Mouse (Mus musculus): ENCODE results near the gene Mbtps2.

The Mbtps2 gene

DNA sequence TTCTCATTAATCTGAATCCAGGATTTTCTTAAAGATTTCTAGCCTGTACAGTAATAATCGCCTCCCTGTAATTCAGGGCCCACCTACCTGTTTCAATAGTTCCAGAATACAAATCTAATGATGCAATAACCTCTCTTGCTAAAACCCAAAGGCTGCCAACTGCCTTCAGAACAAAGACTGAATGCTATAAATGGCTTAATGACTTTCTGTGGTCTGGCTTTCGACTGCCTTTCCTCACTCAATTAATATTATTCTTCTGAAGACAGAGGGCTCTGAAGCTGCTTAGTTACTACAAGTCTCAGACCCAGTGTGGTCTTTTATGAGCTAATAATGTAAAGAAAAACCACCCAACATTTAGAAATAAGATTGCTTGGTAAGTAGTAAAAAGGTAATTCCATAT is 96.6 kb downstream of the Mbtps2 start:
- no peak for DNase-seq (ENCODE audit: low spot score in 2 of 2)

DNA sequence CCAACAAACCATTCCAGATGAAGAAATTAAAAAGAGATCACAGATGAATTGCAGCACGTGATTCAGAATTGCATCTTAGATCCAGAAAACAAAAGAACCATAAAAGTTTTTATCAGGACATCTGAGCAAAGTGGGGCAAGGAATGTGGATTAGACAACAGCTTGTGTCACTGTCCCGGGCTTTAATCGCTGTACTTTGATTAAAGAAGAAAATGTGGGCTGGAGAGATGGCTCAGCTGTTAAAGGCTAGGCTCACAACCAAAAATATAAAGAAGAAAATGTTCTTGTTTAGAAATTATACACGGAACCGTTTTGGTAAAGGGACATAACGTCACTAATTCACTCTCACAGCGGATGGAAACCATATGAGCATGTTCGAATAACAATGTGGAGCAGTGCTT is 98.5 kb downstream of the Mbtps2 start:
- DNase-seq (ENCODE audit: low spot score in 2 of 2), result no peak

DNA sequence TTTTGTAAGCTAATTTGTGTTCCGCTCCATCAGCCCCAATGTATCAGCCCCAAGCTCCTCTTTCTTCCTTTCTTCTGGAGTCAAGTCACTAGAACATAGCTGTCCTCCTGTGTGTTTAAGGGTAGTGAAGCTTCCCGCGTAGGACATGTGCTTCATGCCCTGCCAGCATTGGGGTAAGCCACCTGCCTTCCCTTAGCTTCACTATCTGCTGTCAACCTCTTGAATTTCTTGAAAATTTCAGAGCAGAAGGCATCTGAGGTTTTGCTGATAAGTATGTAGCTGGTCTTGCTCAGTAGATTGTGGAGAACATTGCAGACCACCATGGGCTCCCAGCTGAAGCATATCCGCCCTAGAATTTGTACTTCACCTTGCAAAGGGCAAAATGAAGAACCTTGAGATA is 105.4 kb downstream of the Mbtps2 start:
- DNase-seq (ENCODE audit: low spot score in 2 of 2), result no peak

DNA sequence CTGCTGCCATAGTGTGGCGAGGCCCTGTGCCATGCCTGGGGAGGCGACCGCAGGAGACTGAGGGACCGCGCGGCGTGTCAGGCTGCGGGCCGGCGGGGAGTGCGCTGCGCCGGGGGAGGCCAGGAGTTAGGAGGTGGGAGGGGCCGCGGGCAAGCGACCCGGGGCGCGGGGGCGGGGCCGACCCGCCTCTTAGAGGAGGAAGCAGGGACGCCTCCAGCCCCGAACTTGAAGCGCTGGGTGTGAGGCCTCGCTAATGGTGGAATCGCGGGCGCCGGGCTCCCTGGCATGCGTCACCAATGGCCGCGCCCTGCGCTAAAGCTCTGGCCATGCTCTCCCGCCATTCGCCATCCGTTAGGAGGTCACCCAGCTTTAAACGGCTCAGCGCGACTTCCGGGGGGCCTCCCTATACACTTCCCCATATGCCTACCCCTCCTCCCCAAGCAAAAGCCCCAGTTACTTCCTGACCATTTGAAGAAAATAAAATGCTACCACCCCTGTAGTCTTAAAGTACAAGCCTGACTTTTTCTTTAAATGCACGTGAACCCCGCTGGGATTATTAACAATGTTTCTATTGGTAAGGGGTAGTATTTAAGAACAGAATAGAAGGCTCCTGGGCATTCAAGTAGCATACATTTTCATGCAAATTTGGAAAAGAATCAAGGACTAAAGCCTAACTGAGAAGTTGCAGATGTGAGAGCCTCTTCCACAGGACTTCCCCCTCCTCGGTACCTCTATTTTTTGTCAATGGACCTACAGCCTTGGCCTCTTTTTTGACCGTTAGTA is 106.4 kb downstream of the Mbtps2 start, which contains the start of gene Sms:
Gene Sms (minus strand): TSS at position 344 of the 783 bp plus-strand sequence.
- peak; percentile 33 to 35 for DNase-seq (ENCODE audit: low spot score in 2 of 2)

DNA sequence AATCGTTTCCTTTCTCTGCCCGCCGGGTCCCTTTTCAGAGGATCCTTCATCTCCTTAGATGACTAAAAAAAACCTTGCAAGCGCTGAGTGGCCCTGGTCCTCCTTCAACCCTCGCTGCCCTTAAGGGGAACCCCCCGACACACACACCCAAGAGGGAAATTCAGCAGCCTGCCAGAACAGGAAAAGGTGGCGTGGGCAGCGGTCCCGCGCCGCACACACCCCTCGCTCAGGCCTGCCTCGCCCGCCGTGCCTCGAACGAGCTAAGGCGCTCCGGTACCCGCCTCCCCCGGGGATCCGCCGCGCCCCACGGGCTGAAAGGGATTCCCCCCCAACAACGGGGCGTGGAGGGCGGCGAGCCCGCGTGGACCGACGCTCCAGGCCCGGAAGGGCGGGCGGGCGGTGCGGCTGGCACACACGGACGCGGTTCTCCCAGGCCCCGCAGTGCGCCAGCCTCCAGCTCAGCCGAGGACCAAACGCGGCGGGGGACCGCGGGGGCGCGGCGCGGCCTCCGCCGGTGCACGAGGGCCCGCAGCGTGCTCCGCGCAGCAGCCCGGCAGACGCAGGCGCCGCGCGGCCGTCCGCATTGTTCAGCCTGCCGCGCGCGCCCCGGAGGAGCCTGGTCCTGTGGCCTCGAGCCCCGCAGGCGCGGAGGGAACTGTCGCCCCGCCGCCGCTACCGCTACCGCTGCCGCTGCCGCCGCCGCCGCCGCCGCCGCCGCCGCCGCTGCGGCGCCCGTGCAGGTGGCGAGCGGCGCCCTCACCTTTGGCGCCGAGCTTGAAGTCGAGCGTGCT is 107.2 kb downstream of the Mbtps2 start:
- DNase-seq (ENCODE audit: low spot score in 2 of 2), result peak; percentile 23 to 30

DNA sequence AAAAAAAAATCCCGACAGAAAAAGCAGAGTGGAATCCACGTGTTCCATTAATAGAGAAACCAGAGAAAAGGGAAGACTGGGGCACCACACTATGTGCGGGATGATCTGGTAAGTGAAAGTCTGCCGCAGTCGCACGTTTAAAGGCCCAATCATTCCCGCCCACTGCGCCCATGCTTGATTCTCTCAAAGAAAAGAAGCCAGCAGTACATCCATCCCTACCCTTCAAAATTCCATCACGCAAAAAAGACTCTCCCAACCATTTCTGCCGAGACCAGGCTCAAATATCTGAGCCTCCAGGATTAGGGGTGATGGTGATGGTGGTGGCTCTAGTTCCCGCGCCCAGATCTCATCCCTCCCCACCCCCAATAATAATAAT is 107.8 kb downstream of the Mbtps2 start:
- peak; percentile 9 to 15 for DNase-seq (ENCODE audit: low spot score in 2 of 2)

DNA sequence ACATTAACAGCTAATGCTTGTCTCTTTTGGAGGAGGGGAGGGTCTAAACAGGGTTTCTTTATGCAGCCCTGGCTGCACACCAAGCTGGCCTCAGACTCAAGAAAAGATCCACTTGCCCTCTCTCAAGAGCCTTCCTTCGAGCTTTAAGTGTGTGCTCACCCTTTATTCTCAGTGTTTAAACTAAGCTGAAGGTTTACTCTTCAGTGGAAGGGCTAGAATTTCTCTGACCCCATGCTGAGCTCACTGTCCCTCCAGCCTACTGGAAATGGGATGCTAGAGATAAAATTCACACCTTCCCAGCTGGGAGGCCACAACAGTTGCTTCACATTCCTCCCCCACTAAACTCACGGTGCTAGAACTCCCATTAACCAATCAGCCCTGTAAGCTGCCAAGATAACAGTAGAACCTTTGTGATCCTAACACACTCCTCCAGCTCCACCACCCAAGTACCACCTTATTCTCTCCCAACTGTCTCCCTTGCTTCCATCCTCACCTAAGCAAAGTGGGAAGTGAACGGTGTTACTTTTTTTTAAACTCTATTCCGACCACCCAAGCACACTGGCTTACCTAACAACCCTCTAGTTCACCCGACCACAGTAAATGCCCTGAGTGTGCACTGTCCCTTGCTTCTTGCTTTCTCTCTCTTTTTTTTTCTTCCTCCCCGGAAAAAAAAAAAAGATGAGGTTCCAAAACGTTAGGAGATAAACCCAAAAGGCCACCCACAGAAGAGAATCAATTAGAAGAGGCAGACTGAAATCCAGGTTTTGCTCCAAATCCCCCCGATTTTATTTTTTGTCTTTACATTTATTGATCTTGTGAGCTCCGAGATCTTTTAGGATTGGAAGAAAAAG is 108.4 kb downstream of the Mbtps2 start:
- DNase-seq (ENCODE audit: low spot score in 2 of 2), result no peak

DNA sequence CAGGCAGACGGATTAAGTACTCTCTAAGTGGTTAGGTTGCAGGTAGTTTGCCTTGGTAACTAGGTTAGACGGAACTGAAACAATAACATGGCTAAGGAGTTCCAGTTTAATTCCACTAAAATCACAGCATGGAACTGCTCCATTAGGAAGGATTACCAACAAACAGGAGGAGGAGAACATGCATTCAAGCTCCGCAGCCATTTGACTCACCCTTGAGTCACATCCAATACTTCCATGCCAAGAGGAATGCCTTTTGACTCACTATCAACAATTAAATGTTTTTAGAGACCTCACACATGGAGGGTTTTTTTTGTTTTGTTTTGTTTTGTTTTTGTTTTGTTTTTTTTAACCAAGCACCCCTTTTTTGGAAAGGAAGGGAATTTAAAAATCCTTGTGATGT is 109.7 kb downstream of the Mbtps2 start:
- no peak for DNase-seq (ENCODE audit: low spot score in 2 of 2)

DNA sequence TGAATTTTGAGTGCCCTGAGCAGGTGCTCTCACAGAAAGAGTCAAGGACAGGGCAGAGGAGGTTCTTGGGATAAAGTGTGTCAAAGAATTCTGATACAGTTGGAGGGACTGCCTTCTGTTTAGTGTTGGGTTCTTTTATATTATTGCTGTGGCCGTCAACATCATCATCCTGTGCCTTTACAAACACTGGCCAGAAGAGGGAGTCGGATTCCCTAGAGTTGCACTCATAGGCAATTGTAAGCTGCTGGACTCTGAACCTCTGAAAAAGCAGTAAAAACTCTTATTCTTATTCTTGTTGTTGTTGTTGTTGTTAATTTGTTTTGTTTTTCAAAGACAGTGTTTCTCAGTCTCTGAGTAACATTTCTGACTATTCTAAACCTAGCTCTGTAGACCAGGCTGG is 111.8 kb downstream of the Mbtps2 start:
- peak in 1 of 2 experiments; percentile 20 for DNase-seq (ENCODE audit: low spot score in 2 of 2)

All from frontal cortex, postnatal 36 days (tissue).